Mouse (Mus musculus) monocyte, adult 2 months (primary cell): Measurements from ENCODE around the gene Ankrd50.

Experiments used
- DNase-seq, 2 experiments: peaks; one replicate each; pipeline ENCODE4 v3.0.0; 2022; ENCODE audit warnings: low spot score in 2 of 2, low read depth in 1 of 2

Ankrd50 gene

GRCm38 (mm10) chr3:38466880-38467405 lies 17.7 kb downstream of the Ankrd50 start:
- DNase-seq, result no peak

- DNase-seq, result no peak
These were observed 18.5 kb downstream of the Ankrd50 start for GRCm38 (mm10) chr3:38466139-38466538.

- DNase-seq, result no peak
These were observed 21.5 kb downstream of the Ankrd50 start for GRCm38 (mm10) chr3:38463149-38463548.

GRCm38 (mm10) chr3:38461742-38462141 lies 22.9 kb downstream of the Ankrd50 start:
- DNase-seq, result no peak

- no peak for DNase-seq
These were observed 24.4 kb downstream of the Ankrd50 start for GRCm38 (mm10) chr3:38460250-38460624.

- no peak for DNase-seq
These were observed 25.0 kb downstream of the Ankrd50 start for GRCm38 (mm10) chr3:38459507-38460249.

GRCm38 (mm10) chr3:38457041-38457440 lies 27.6 kb downstream of the Ankrd50 start:
- no peak for DNase-seq

- DNase-seq, result no peak
These were observed 32.4 kb downstream of the Ankrd50 start for GRCm38 (mm10) chr3:38452199-38452598.

- DNase-seq, result no peak
These were observed 38.1 kb downstream of the Ankrd50 start for GRCm38 (mm10) chr3:38446586-38446985.

- no peak for DNase-seq
These were observed 40.8 kb downstream of the Ankrd50 start for GRCm38 (mm10) chr3:38443875-38444274.

GRCm38 (mm10) chr3:38440564-38440991 lies 44.1 kb downstream of the Ankrd50 start:
- DNase-seq, result no peak

- no peak for DNase-seq
These were observed 48.0 kb downstream of the Ankrd50 start for GRCm38 (mm10) chr3:38436596-38436995.

- DNase-seq, result no peak
These were observed 48.8 kb downstream of the Ankrd50 start for GRCm38 (mm10) chr3:38435828-38436227.

- DNase-seq, result no peak
These were observed 50.2 kb downstream of the Ankrd50 start for GRCm38 (mm10) chr3:38434486-38434885.

GRCm38 (mm10) chr3:38433495-38434464 lies 50.9 kb downstream of the Ankrd50 start:
- DNase-seq, result no peak

- no peak for DNase-seq
These were observed 53.2 kb downstream of the Ankrd50 start for GRCm38 (mm10) chr3:38431461-38431860.

- DNase-seq, result no peak
These were observed 53.6 kb downstream of the Ankrd50 start for GRCm38 (mm10) chr3:38431042-38431441.

GRCm38 (mm10) chr3:38427200-38427599 lies 57.4 kb downstream of the Ankrd50 start:
- DNase-seq, result no peak

GRCm38 (mm10) chr3:38423966-38424365 lies 60.7 kb downstream of the Ankrd50 start:
- DNase-seq, result no peak

GRCm38 (mm10) chr3:38419896-38420295 lies 64.7 kb downstream of the Ankrd50 start:
- no peak for DNase-seq

GRCm38 (mm10) chr3:38415292-38415930 lies 69.2 kb downstream of the Ankrd50 start:
- DNase-seq, result no peak
